Mouse (Mus musculus) cerebellum, adult 8-10 months (tissue): Measurements from ENCODE around the gene Pcgf5.
"Not testable (repeated sequence)": the region's sequence is repeated elsewhere in the genome, so short reads cannot be mapped to it uniquely, and the experiment has no call there.

Experiments used
- DNase-seq: peaks from one replicate; pipeline ENCODE4 v3.0.0; 2022

Gene Pcgf5

DNA sequence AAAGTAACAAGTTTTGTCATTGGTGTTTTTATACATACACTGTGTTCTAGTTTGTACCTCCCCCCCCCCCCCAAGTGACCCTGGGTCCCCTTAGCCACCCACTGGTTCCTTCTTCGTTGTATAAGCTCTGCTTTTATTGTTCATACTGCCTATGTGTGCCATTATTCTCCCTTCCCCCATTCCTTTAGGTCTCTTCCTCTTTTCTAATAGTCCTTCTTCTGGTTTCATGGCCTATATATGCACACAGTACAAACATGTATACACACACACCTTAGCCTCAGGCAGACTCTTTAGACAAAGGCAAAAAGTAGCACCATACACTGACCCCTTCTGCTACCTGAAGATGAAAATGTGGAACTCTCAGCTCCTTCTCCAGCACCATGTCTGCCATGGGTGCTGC, 42.6 kb downstream of the Pcgf5 start:
- DNase-seq, result no peak

DNA sequence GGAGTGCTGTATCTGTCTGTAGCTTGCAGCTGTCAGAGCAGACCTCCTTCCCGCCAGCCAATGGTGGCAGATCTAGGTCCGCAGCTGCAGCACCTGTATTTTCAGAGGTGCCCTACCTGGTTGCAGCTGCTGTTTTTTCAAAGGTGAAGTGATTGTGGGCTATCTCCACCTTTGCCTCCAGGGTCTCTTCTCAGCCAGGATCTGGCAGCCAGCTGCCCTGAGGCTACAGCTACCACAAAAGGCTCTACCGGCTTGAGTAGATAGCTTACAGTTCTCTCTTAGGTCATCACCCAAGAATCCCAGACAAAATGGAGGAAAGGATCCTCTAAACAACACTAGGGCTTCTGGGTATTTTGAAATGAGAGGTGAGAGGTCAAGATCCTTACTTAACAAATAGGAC, 50.4 kb downstream of the Pcgf5 start:
- DNase-seq, result no peak

DNA sequence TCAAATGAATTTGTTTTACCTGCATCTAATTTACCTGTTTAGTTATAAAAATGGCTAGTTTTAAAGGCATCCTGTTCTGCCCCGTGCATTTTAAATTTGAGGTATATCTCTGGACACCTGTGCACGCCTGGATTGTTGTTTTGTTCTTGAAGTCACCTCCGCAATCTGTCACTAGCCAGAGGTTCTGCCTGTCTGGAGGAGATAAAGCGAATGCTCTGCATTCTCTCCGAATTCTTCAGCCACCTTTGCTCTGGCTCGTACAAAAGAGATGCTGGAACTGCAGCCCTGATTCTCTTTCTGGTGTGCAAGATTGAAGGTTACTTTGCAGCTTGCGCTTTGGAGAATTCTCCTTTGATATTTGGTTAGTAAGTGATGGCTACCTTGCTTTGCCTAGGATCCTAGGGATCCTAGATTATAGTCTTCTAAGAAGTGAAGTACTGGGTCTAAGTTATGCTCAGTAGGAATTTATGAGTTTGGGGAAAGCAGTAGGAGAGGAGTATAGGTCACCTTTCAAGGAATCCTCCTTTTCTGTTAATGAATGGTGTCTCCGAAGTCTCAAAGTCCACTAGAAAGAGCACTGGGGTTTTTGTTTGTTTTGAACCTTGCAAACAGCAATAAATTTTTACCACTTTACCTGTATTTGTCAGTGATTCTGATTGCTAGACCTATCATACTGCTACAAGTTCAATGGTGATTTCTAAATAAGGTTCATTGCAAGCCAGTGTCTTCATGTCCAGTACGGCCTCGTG, 60.4 kb downstream of the Pcgf5 start:
- no peak for DNase-seq

DNA sequence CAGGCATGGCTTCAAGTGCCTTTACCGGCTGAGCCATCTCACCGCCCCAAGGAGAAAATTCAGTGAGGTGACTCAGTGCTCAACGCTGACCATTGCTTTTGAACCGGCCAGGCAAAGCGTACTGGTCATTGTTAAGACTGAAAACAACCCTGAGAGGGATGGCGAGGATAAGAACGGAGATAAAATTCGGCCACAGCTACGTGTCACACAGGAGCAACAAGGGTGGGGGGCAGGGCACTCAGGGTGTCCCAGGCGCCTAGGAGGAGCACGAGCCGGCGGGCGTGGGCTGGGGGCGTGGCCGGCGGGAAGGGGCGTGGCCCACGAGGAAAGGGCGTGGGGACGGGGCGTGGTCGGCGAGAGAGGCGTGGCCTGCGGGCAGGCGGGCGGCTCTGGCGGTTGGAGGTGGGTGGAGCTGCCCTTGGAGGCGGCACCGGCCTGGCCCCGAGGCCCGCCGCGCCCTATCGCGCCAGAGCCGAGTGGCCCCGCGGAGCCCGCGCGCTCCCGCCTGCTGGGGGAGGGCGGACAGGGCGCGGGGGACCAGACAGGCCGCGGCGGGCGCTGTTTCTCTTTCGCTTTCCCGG, 61.3 kb downstream of the Pcgf5 start:
- peak; percentile 87 for DNase-seq

DNA sequence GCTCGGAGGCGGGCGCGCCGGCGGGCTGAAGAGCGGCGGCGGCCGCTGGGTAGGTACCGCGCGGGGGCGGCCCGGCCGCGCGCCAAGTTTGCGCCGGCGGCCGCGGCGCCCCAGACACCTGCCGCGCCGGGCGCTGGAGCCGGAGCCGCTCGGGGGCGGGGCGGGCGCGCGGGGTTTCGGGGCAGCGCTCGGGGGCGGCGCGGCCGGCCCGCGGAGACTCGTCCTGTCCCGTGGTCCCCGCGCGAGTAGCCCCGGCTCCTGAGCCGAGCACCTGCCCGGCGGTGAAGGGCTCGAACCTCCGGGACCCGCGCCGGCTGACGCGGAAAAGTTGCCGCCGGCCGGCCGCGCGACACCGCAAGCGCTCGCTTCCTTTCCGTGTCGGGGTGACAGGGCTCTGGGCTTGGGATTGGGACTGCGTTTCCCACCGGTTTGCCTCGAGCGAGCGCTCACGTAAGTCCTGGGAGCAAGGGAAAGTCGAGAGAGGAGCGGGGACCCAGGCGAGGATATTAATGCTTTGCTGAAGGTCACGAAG, 61.8 kb downstream of the Pcgf5 start:
- DNase-seq, result peak; percentile 34

DNA sequence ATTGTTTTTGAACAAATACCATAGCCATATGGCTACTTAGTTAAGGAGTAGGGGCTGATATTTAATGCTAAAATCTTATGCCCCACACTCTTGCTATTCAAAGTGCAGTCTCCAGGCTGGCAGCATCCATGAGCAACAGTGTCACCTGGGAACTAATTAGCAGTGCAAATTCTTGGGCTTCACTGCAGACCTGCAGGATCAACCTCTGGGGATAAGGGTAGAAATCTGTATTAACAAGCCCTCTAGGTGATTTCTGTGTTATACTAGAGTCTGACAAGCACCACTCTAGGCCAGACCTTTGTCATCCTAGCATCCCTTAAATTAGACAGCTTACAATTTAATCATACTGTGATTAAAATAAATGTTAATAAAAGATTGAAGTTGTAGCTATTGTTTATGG, 71.8 kb downstream of the Pcgf5 start:
- no peak for DNase-seq

DNA sequence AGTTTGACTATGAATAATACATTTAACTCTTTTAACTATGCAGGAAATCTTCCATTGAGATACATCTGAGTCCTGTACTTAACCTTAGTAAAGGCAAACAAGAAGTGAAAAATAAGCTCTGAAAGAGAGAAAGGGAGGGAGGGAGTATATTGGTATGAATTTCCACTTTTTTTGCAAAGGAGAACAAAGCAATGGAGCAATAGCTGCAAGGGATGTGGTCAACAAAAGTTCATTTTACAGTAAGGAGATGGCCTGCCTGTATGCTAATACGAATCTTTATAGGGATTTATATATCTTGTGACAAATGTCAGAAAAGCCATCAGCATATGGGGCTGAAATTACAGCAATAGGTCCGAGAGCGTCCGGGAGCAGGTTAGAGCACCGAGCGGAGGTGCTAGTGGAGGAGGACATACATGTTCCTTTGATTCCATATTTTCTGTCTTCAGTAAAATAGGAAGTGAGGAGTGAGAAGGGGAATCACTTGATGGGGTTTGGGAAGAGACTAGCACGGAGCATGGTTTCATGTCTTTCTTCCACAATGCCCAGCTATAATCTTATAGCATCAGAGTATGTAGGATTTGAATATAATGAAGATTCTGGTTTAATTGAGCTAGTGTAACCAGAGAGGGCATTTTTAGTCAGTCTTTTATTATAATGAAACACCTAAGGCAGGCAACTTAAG, 79.2 kb downstream of the Pcgf5 start:
- no peak for DNase-seq

DNA sequence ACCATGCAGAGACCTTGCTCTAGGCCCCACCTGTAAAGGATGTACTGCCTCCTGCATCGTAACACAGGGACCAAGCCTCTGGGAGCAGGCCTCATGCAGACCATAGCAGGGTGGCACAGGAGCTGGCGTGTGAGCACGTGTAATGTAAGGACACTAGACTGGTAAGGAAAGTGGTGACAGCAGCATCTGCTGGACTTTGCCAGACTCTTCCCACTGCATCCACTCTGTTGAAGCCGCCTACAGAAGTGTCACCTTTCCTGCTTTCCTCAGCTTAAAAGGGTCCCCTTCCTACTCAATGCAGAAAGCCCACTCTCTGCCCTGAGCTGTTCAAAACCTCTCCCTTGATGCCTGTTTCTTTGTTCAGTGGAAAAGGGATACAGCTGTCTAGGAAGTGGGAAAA, 80.0 kb downstream of the Pcgf5 start:
- DNase-seq, result no peak

DNA sequence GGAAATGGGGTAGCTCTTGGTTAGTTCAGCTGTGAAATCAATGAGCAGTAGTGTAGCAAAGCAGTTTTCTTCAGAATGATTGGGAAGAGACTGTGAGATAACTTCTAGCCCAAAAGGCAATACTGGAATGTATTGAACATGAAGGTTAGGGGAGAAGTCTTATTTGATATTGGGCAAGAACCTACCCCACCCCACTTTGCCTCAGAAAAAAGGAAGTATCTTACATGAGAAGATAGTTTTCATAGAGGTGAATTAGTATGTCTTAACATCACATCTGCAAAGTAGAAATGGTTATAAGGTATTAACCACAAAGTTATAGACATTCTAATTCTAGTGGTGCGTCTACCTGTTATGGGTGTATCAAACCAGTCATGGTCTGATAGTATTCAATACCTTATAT, 81.2 kb downstream of the Pcgf5 start:
- no peak for DNase-seq

DNA sequence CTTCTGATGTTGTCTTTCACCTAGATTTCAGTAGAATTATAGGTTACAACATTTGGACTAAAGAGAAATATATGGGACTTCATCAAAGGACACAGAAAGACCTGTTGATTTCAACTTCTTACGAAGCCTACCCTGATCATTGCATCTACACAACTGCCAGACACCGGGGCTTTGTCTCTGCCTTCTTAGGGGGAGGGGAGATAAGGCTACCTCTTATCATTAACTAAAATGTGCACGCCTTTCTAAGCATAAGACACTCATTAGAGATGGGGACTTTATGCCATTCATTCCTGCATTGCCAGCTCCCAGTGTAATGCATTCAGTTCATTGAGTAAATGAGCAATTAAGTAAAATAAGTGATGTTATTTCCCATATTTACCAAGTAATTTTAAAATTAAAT, 85.1 kb downstream of the Pcgf5 start:
- no peak for DNase-seq

DNA sequence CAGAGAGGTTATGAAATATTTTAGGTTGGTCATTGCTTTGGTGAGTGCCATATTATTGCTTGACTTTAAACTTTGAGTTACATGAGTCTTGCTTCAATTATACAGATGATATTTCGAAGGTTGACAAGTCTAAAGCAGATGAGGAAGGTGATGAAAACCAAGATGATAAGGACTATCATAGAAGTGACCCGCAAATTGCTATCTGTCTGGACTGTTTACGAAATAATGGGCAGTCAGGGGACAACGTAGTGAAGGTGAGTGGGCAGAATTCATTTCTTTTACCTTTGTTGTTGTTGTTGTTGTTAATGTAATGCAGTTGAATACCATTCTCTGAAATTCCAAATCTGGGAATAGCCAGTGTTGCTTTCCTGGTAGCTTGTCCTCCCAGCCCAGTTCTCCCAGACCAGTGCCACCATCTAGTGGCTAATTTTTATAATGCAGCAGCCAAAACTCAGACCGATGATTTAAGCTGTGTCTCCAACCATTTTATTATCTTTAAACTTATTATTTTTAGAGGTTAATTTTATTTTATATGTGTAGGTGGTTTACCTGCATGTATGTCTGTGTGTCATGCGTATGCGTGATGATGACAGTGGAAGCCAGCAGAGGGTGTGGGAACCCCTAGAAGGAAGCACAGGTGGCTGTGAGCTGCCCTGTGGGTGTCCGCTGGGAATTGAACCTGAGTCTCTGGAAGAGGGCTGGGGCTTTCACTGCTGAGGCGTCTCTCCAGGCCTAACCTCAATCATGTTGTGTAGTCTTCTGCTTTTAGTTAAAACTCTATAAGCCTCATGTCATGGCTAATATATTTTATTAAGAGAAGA, 92.0 kb downstream of the Pcgf5 start:
- DNase-seq, result peak; percentile 52

DNA sequence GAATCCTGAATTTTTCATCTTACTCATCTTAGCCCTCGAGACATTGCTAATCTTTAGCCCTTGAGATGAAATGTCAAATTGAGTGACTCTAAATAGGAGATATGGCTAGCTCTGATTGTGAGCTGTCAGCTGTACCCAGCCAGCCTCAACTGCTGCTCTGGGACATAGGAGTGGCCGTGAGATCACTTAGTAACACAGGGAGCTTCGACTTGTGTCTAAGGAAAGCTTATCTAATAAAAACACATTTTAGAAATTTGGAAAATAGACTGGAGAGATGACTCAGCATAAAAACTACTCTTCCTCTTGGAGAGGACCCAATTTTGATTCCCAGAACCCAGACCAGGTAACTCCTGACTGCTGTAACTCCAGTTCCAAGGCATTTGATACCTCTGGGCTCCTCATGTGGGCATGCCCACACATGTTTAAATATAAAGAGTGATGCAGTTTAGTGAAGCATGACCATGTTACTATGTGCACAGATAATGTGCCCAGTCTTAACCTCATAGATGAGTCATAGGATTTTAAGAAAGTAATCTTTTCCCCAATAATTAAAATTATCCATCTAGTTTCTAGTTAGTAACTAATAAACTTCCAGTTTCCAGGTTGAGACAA, 103.0 kb downstream of the Pcgf5 start:
- no peak for DNase-seq

DNA sequence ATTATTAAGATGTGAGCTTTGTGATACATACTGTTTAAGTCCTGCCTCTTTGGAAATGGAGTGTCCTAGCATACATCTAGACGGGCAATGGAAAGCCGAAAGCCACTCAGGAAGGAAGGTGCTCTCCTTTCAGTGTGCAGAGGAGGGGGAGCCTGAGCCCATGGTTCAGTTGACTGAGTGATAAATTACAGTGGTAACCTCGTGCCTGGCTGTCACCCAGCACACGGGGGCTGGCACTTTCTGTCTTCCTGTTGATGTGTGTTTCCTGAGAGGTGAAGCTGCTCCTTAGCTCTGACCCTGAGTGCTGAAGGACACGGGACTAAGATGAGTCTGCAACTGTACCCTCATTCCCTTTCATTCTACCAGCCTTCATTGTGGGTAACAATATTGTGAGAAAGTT, 103.6 kb downstream of the Pcgf5 start:
- DNase-seq, result no peak

DNA sequence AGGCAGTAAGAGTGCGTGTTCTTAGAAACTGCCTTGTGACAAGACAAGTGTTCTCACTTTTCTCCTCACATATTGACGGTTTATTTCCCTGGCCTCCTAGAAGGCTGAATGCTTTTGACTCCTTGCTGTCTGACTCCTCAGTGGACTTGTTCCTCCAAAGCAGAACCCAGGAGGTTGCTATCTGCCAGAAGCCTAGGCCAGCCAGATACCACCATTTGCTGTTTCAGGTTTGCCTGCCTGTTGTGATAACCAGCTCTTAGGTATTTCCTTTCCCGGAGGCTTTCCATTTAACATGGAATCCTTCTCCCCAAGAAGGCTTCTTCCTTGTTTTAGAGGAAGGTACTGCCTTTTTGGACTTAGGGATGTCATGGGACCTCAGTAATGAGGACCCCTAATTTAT, 104.1 kb downstream of the Pcgf5 start:
- not testable (repeated sequence) for DNase-seq

DNA sequence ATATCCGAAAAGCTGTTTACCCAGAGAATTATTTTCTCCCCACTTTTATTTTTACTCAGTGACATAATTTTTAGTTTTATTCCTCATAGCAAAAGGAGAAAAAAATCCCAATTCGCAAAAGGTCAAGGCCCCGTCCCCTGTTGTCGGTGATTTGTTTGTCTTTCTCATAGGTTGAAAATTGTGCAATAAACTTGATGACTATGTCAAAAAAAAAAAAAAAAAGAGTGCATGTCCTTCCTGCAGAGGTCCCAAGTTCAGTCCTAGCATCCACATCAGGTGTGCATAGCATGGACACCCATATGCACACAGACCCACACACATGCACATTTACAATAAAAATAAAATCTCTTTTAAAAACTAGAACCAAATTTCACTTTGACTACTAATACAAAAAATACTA, 105.3 kb downstream of the Pcgf5 start:
- DNase-seq, result no peak

DNA sequence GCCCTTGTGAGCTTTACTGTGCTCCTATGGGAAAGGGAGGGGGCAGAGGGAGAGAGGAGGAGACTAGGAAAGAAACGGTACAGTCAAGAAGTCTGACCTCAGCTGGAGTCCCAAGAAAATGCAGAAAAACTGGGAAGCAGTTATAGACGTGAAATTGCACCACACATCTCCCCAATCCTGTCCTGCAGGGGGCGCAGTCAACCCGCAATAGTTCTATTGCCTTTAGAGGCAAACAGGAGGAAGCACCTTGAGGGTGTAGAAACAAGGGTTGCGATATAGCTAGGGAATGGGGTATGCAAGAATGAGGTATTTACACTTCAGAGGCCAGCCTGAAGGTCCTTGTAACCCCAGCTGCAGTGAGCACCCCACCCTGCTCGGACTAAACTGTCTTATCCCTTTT, 122.0 kb downstream of the Pcgf5 start:
- peak; percentile 74 for DNase-seq

DNA sequence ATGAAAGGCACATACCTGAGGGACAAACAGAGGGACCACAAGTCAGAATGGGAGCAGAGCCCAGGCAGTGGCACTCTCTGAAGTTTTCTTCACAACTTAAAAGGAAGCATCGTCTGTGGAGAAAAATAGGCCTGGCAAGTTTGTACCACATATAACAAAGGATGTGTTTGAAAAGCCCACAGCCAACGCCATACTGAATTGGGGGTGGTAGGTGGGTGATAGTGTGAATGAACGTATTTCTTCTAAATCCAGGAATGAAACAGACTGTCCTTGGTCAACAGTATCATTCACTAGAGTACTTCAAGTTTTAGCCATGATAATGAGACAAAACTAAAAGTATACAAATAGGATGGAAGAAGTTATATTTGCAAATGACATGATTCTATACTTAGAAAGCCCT, 123.2 kb downstream of the Pcgf5 start:
- DNase-seq, result no peak

DNA sequence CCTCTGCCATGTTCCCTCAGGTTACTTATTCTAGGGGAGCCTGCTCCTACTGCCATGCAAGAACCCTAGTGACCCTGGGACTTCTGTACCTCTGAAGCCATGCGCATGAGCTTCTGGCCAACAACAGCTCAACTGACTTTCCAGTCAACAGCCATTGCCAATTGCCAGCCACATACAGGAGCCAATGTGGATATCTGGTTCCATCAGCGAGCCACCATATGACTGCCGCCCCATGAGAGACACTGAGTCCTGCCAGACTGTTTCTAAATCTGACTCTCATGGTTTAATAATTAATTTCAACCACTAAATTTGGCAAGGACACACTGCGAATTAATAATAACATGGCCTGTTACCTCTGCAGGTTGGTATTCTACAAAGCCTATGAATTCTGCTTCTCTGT, 128.5 kb downstream of the Pcgf5 start:
- DNase-seq, result no peak

DNA sequence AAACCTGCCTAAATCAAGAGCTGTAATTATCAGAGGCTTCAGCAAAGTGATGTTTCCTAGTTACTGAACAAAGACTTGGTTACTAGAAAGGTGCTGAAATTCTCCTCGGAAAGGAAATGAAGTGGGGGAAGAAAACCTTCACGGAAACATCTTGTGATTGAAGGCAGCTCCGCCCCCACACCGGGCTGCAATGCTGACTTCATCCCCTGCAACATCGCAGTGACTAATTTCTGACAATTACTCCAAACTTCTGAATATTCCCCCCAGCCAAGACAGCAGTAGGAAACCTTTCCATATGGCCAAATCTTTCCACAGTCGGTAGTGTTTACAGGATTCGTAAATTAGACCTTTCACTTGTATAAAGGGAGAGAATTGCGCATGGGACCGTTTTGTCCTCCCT, 129.0 kb downstream of the Pcgf5 start:
- DNase-seq, result no peak

DNA sequence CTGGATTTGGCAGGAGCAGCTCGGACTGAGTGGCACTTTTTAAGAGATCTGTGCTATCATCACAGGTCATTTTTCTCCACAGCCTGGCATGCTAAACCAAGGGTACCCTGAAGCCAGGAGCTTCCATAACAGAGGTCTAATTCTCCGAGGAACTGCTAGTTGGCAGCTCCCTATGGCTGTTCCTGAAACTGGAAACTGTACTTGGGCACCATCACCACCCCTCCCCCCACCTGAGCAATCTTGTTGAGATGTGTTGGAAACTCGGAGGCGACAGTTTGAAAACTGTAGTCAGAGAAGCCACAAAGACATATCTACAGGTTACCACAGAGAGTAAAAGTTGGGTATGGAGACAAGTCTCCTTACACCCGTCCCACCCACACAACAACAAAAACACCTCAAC, 129.6 kb downstream of the Pcgf5 start:
- no peak for DNase-seq

DNA sequence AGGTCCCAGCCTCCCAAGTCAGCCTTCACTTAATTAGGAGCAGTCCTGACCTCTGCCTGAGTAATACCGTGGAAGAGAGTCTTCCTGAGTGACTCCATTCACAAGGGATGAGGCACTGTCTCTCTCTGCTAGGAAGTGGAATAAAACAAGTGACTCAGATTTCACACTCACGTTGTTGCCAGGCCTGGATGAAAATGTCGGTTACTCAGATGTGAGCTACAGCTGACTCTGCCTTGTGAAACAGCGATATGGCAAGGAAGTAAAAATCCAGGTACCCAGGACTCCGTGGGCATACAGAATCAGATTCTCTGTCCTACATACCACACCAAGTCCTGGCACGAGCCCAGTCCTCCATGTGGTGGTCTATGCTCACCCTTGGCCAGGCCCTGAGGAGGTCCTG, 142.8 kb downstream of the Pcgf5 start:
- DNase-seq, result no peak

DNA sequence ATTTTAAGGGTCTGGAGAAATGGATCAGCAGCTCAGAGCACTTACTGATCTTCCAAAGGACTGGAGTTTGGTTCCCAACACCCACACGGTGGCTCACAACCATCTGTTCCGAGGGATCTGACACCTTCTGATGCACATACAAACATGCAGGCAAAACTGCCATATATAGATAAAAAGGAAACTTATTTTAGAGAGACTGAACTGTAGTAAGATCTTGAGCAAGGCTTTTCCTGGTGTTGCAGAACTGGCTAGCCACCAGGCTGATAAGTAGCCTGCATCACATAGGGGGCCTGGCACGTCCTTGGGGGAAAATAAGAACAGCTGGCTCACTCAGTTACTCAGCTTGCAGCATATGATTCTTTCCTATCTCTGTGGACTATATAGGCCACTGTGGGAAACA, 147.4 kb downstream of the Pcgf5 start:
- DNase-seq, result no peak

DNA sequence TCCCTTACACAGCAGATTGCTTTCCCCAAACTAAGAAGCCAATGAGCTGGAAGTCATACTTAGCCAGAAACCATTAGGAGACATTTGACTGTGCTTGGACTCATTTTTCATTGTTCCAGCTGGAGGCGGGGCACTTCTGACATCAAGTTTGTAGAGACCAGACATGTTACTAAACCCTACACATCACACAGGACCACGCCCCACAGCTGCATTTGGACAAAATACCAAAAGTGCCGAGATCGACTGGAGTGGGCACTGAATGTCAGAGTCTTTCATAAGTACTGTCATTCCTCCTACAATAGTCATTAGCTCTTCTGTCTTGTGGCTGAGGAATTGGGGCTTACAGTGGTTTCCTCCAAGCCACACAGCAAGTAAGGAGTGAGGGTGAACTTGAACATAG, 148.4 kb downstream of the Pcgf5 start:
- DNase-seq, result no peak
